Mouse (Mus musculus) heart, adult 2 months (tissue): ENCODE measurements at regions not wholly inside any gene's neighbourhood (a gene's known extent, or its start where the extent isn't known, plus 50 kb on each side); places are given as distances from the start of the nearest gene placed in this dataset.

Experiments
- DNase-seq, 2 experiments: peaks; one replicate each; pipeline ENCODE4 v3.0.0; 2021
- H3K27ac ChIP-seq: fragments of 200-600 bp; 2 replicates; pipeline ENCODE4 v1.8.1; 2022
- H3K27me3 ChIP-seq: fragments of 200-500 bp; 2 replicates; pipeline ENCODE4 v1.6.1; 2012; ENCODE audit warnings: mild to moderate bottlenecking, low read length, inconsistent platforms, mixed read lengths; ENCODE audit not compliant: control insufficient read depth, insufficient read depth
- H3K36me3 ChIP-seq: fragments of 200-500 bp; 2 replicates; pipeline ENCODE4 v1.6.1; 2012; ENCODE audit warnings: low read length, inconsistent platforms; ENCODE audit not compliant: control insufficient read depth, insufficient read depth
- H3K4me1 ChIP-seq: fragments of 200-500 bp; 2 replicates; pipeline ENCODE4 v1.6.1; 2011; ENCODE audit warnings: low read length; ENCODE audit not compliant: control insufficient read depth, insufficient read depth
- H3K4me3 ChIP-seq: fragments of 200-600 bp; 2 replicates; pipeline ENCODE4 v1.8.1; 2022
- H3K79me2 ChIP-seq: fragments of 200-500 bp; replicated peaks from 2 replicates; pipeline ENCODE4 v1.6.1; 2012; ENCODE audit warnings: mild to moderate bottlenecking, inconsistent platforms, low read length, moderate library complexity, mixed read lengths; ENCODE audit not compliant: control insufficient read depth, insufficient read depth
- H3K9ac ChIP-seq: fragments of 200-500 bp; 2 replicates; pipeline ENCODE4 v1.6.1; 2012; ENCODE audit warnings: low read depth, mild to moderate bottlenecking, control low read depth, inconsistent platforms, low read length, mixed read lengths
- CTCF ChIP-seq: fragments of 200-600 bp; IDR thresholded peaks from 2 replicates; pipeline ENCODE4 v1.8.1; 2022; ENCODE audit warnings: antibody characterized with exemption, mild to moderate bottlenecking, moderate library complexity
- EP300 ChIP-seq: fragments of 200-500 bp; IDR thresholded peaks from 2 replicates; pipeline ENCODE4 v1.6.1; 2011; ENCODE audit warnings: low read depth, low read length, control low read depth; ENCODE audit not compliant: insufficient read depth
- POLR2A ChIP-seq: fragments of 200-500 bp; IDR thresholded peaks from 2 replicates; pipeline ENCODE4 v1.6.1; 2011; ENCODE audit warnings: mild to moderate bottlenecking, low read depth, low read length, control low read depth; ENCODE audit not compliant: insufficient read depth
- WGBS: fragments of 180-500 bp; shearing (Covaris S2); methylation state at CpG from one replicate; pipeline ENCODE4 v1.1.7; 2018; 5-methylcytosine and 5-hydroxymethylcytosine counted together
- intact Hi-C: fragments of 180-260 bp; cut with DNase I; formaldehyde crosslinking; loops from one replicate; pipeline ENCODE4 v1.15.1; 2025
- microRNA-seq, 2 experiments: library from miRNA; unstranded; fragments of <30 nt; microRNA quantifications; one replicate each; pipeline ENCODE4 v1.2.0; 2021

DNA sequence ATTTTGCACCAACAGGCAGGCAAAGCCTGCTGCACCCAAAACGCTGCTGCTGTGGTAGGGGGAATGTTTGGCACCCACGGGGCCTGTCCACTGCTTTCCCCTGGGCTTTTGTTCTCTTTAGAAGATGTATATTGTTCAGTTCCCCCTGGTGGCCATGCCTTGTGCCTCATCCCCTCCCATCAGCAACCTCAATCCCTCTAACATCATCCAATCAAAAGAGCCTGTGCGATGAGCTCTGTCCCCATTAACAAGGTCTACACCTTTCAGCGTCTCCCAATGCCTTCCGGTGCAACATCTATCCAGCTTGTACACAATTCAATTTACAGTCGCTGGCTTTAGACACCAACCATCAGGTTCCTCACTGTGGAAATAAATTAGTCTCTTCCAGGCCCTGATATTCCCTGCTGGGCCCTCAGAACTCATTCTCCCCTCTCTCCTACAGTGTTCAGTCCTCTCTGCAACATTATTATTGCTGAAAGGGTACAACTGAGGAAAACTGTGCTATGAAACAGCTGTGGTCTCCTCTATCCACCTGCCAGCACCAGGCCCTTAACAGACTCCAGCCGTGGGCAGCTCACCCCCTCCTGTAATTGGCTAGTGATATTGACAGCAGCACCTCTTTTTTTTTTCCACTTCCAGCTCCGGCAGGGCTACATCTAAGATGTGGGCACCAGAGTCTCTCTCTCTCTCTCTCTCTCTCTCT lies 75.5 kb upstream of the Ankrd34c start:
- no peaks in the 10 kb centered on the region for H3K4me1 ChIP-seq
- H3K4me3 ChIP-seq, result no peak overlapping the region
- no peak for TF ChIP-seq POLR2A
- TF ChIP-seq CTCF, result no peak
- no peak for TF ChIP-seq EP300
- WGBS, result 59% methylated on average over 8 of the region's 8 CpGs
- H3K9ac ChIP-seq, result no peak overlapping the region
- no peaks in the 10 kb centered on the region for H3K79me2 ChIP-seq
- intact Hi-C loops, result no loop called here
- no peak for DNase-seq
- no peak overlapping the region for H3K27ac ChIP-seq
- no peaks in the 10 kb centered on the region for H3K36me3 ChIP-seq
- H3K27me3 ChIP-seq, result no peaks in the 10 kb centered on the region

DNA sequence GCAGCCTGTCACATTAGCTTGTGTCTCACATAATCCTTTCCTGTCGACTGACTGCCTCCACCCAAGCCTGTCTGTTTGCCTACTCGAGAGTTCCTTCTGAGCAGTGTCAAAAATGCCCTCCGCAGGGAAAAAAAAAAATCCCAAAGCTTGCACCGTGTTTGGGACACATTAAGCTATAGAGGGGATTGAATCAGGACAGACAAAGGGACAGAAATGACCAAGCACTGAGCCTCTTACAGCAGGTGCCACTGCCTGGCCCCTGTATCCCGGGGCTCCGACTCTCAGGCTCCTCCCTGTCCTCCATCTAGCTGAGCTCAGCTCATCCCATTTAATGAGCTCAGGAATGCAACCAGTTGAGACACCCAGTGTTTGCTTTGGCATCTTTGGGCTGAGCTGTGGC lies 69.1 kb upstream of the Ankrd34c start:
- WGBS, result 49% methylated on average over 6 of the region's 6 CpGs
- intact Hi-C loops, result no loop called here

DNA sequence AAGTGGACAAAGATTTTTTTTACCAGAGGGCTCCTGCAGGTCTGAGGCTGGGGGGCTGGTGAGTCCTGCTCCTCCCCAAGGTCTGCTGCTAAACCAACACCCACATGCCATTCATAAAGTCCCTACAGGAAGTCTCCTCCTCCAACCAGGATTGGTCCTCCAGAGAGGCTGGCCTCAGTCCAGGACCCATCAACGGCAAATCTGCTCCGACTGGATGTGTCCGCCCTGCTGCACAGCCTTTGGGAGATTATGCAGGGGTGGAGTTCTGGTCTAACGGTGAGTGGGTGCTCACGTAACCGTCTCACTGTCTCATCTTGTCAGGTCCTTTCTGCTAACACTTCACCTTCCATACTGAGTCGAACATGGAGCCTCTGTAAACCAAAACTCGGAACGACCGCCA lies 64.4 kb upstream of the Ankrd34c start:
- TF ChIP-seq POLR2A, result no peak
- TF ChIP-seq CTCF, result no peak
- TF ChIP-seq EP300, result no peak
- intact Hi-C loops, result no loop called here
- Histone ChIP-seq H3K4me3 (no peak overlapping the region), H3K4me1 (no peaks in the 10 kb centered on the region), H3K79me2 (no peaks in the 10 kb centered on the region), H3K9ac (no peak overlapping the region), H3K36me3 (no peaks in the 10 kb centered on the region), H3K27ac (no peak overlapping the region), H3K27me3 (no peaks in the 10 kb centered on the region)
- WGBS, result 43% methylated on average over 10 of the region's 10 CpGs
- DNase-seq, result peak in 1 of 2 experiments; percentile 21

More for the DNA sequence above, 69.1 kb upstream of the Ankrd34c start:
- Histone ChIP-seq H3K27ac (no peak overlapping the region), H3K36me3 (no peaks in the 10 kb centered on the region), H3K79me2 (no peaks in the 10 kb centered on the region), H3K4me3 (no peak overlapping the region), H3K4me1 (no peaks in the 10 kb centered on the region), H3K9ac (no peak overlapping the region), H3K27me3 (no peaks in the 10 kb centered on the region)
- TF ChIP-seq CTCF, result no peak
- TF ChIP-seq POLR2A, result no peak
- no peak for TF ChIP-seq EP300
- no peak for DNase-seq

DNA sequence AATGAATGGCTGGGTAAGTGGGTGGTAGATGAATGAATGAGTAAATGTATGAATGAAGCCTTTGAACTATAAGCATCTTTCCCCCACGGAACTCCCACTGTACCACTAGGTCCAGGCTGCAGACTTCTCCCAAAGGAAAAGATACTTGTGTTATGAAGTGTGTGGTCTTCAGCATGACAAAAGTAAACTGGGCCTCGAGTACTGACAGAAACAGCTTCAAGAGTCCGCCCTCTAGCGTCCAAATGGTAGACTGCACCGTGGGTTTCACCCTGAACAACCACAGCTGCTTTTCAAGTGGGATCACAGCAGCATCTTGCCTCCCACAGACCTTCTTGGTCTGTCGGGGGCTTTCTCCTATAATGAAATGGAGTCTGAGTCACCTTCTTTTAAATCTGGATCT lies 54.7 kb upstream of the Ankrd34c start:
- Histone ChIP-seq H3K79me2 (no peaks in the 10 kb centered on the region), H3K27me3 (no peaks in the 10 kb centered on the region), H3K9ac (no peak overlapping the region), H3K36me3 (no peaks in the 10 kb centered on the region), H3K4me3 (no peak overlapping the region), H3K27ac (no peak overlapping the region), H3K4me1 (no peaks in the 10 kb centered on the region)
- TF ChIP-seq CTCF, result peak; percentile 97
- TF ChIP-seq POLR2A, result no peak
- no peak for TF ChIP-seq EP300
- intact Hi-C loops, result loop anchor here (5.0 kb wide), 1 partner anchor 86 kb away; the partner anchor contains the start of gene Tmed3
- peak; percentile 29 to 73 for DNase-seq
- WGBS, result 6% methylated on average over 6 of the region's 6 CpGs

DNA sequence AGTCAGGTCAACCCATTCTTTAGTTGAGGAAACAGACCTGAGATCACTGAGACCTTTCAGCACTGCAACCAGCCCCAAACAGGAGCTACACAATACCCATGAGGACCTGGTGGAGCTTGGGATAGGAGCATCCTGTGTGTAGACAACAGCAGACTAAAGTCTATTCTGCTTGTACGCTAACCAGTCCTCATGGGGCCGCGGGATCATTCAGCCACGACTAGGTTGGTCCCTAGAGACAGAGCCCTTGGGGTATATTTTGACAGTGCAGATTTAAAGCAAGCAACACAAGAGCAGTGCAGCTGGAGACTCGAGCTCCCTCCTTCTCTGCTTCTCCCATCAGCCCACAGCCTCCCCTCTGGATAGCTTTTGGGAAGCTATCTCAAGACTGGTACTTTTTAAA lies 51.7 kb upstream of the Ankrd34c start:
- no peaks in the 10 kb centered on the region for H3K79me2 ChIP-seq
- 64% methylated on average over 5 of the region's 5 CpGs for WGBS
- H3K4me1 ChIP-seq, result no peaks in the 10 kb centered on the region
- no peaks in the 10 kb centered on the region for H3K27me3 ChIP-seq
- no peak for DNase-seq
- no peaks in the 10 kb centered on the region for H3K36me3 ChIP-seq
- no peak overlapping the region for H3K27ac ChIP-seq
- no peak overlapping the region for H3K9ac ChIP-seq
- H3K4me3 ChIP-seq, result no peak overlapping the region
- TF ChIP-seq EP300 (no peak), POLR2A (no peak), CTCF (no peak)
- intact Hi-C loops, result loop anchor here (5.0 kb wide), 1 partner anchor 83 kb away; the partner anchor contains the start of gene Tmed3

DNA sequence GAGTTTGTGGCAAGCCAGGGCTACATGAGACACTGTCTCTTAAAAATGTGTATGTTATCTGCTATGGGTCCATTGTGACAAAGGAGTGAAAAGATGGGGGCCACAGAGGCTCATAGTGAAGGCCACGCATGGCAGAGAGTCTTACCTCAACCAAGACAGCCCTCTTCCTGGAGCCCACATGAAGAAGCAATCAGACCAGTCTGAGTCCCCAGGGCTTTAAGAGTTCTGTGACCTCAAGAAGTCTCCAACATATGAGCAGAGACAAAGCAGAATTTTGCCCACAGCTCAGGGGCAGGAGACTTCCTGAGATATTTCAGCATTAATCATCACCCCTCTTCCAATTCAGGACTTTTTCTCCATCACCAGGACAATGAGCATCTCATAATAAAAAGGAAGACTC lies 50.4 kb upstream of the Ankrd34c start:
- no peak for DNase-seq
- 84% methylated on average over 1 of the region's 1 CpGs for WGBS
- intact Hi-C loops, result no loop called here
- Histone ChIP-seq H3K27ac (no peak overlapping the region), H3K27me3 (no peaks in the 10 kb centered on the region), H3K79me2 (no peaks in the 10 kb centered on the region), H3K4me1 (no peaks in the 10 kb centered on the region), H3K4me3 (no peak overlapping the region), H3K36me3 (no peaks in the 10 kb centered on the region), H3K9ac (no peak overlapping the region)
- TF ChIP-seq CTCF, result no peak
- no peak for TF ChIP-seq EP300
- no peak for TF ChIP-seq POLR2A

Small RNA genes in the stretch of these regions (microRNA-seq; reads per million reads assigned to microRNA genes)
- gene Mir184, result 46.6 to 50.2 reads per million in 2 experiments
